Mouse (Mus musculus): ENCODE results near the gene Magea3. TPM values are rescaled to one million over a fixed set of nuclear protein-coding genes. Genes with fewer than 3 reads are reported as not detected.
"Not testable (repeated sequence)": the region's sequence is repeated elsewhere in the genome, so short reads cannot be mapped to it uniquely, and the experiment has no call there.

Gene Magea3
- not detected in 2 replicates for polyA plus RNA-seq (2015; fragmentation: Nextera tagmentation; extraction: Ambion mirVana)

DNA sequence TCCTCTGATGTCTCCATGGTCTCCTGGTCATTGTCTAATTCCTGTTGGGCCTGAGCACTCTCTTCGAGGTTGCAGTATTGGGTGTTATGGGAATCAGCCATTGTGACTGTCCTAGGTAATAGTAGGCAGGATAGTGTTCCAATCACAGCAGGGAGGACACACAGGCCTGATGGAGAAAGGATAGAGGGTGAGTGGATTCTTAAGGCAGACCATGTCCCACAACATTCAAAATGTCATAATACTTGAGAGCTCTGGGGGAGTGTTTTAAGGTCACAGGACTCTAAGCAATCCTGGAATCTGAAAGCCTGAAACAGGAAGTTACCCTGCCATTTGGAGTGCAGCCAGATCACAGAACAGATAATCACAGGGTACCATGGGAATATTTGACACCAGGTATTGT is at the start of gene Magea3:
TSS of gene Magea3 (minus strand) at position 101 of the 400 bp plus-strand sequence.
- H3K27me3 ChIP-seq; H3K27ac ChIP-seq (replicated peaks); H3K36me3 ChIP-seq (replicated peaks); H3K9ac ChIP-seq; H3K4me3 ChIP-seq (replicated peaks); ATAC-seq (ENCODE audit: insufficient read depth); H3K9me3 ChIP-seq (replicated peaks); H3K4me2 ChIP-seq; H3K4me1 ChIP-seq (replicated peaks): not testable (repeated sequence)
- WGBS (ENCODE audit: insufficient replicate concordance) = 50% methylated on average over 1 of the region's 1 CpGs

DNA sequence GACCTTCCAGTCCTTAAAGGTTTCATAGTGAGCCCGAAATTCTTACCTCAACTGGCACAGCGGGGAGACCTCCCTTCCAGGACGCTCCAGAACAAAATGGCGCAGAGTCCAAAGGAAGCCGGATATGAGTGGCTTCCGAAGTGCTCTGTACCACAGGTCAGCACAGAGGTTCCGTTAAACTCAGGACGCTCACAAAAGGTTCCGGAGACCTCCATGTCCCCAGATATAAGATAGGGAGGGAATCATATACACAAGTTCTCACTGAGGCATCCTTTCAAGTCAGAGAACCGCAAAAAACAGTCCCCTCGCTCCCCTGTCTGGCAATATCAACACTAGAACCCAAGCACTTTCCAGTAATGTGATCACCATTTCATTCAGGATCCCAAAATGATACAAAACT is 46.4 kb upstream of the Magea3 start, which contains the start of gene Magea8:
TSS of gene Magea8 (minus strand) at position 101 of the 400 bp plus-strand sequence.
- H3K27ac ChIP-seq (replicated peaks); H3K36me3 ChIP-seq (replicated peaks); ATAC-seq (ENCODE audit: insufficient read depth); H3K9me3 ChIP-seq (replicated peaks); H3K27me3 ChIP-seq; H3K9ac ChIP-seq; H3K4me1 ChIP-seq (replicated peaks); H3K4me2 ChIP-seq; H3K4me3 ChIP-seq (replicated peaks): not testable (repeated sequence)
- 66% methylated on average over 11 of the region's 11 CpGs for WGBS (ENCODE audit: insufficient replicate concordance)

DNA sequence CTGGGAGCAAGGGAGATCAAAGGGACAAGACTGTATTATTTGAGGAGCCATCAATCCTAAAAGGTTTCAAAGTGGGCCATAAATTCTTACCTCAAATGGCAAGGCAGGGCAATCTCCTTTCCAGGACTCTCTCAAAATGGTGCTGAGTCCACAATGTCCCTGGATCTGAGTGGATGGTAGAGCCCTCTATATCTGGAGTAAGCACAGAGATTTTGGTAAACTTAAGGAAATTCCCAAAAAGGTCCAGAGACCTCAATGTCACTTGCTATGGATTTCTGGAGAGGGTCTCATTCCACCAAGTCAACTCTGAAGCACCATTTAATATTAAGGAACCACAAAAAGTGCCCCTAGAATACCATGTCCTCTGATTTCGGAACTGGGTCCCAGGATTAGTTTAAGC is 13.4 kb downstream of the Magea3 start, which contains the start of gene Magea6:
TSS of gene Magea6 (minus strand) at position 101 of the 400 bp plus-strand sequence.
- H3K4me1 ChIP-seq (replicated peaks); ATAC-seq (ENCODE audit: insufficient read depth); H3K4me2 ChIP-seq; H3K27ac ChIP-seq (replicated peaks); H3K27me3 ChIP-seq; H3K9ac ChIP-seq; H3K36me3 ChIP-seq (replicated peaks); H3K9me3 ChIP-seq (replicated peaks); H3K4me3 ChIP-seq (replicated peaks): not testable (repeated sequence)
- WGBS (ENCODE audit: insufficient replicate concordance) = 20% methylated on average over 1 of the region's 1 CpGs

Other genes starting within 250 kb of the Magea3 start
- not detected in 2 replicates for gene Cldn34b1, start 59.2 kb downstream of the Magea3 start, polyA plus RNA-seq (2015; fragmentation: Nextera tagmentation; extraction: Ambion mirVana)
- not detected in 2 replicates for gene Magea6, start 13.5 kb downstream of the Magea3 start, polyA plus RNA-seq (2015; fragmentation: Nextera tagmentation; extraction: Ambion mirVana)
- gene Magea8, start 46.3 kb upstream of the Magea3 start, polyA plus RNA-seq (2015; fragmentation: Nextera tagmentation; extraction: Ambion mirVana) = not detected in 2 replicates
- gene Magea5, start 113.6 kb upstream of the Magea3 start, polyA plus RNA-seq (2015; fragmentation: Nextera tagmentation; extraction: Ambion mirVana) = not detected in 2 replicates
- not detected in 2 replicates for gene Magea1, start 140.3 kb upstream of the Magea3 start, polyA plus RNA-seq (2015; fragmentation: Nextera tagmentation; extraction: Ambion mirVana)
- gene Magea2, start 144.2 kb upstream of the Magea3 start, polyA plus RNA-seq (2015; fragmentation: Nextera tagmentation; extraction: Ambion mirVana) = not detected in 2 replicates
- not detected in 2 replicates for gene Cldn34b2, start 178.9 kb upstream of the Magea3 start, polyA plus RNA-seq (2015; fragmentation: Nextera tagmentation; extraction: Ambion mirVana)

Measured in liver, embryonic 15.5 days (tissue).